Mouse (Mus musculus) neural tube, embryonic 14.5 days (tissue): ENCODE measurements around the gene Ifnar1. TPM values are rescaled to one million over a fixed set of nuclear protein-coding genes. Genes with fewer than 3 reads are reported as not detected.

Experiments
- ATAC-seq: fragments of 200-750 bp; cut with Nextera tagmentation; 2 replicates; pipeline ENCODE4 v1.8.0; 2017; ENCODE audit warnings: low read depth, mild to moderate bottlenecking, moderate TSS enrichment, moderate library complexity
- H3K27ac ChIP-seq: fragments of 300-500 bp; sonication (generic); 2 replicates; pipeline ENCODE4 v1.5.1; 2014; ENCODE audit warnings: low read depth, mild to moderate bottlenecking, control low read depth, low read length, moderate library complexity, mixed read lengths
- H3K27me3 ChIP-seq: fragments of 300-500 bp; sonication (generic); 2 replicates; pipeline ENCODE4 v1.6.1; 2014; ENCODE audit warnings: low read length; ENCODE audit not compliant: control insufficient read depth, insufficient read depth
- H3K36me3 ChIP-seq: fragments of 300-500 bp; sonication (generic); 2 replicates; pipeline ENCODE4 v1.6.1; 2014; ENCODE audit warnings: low read length, mixed read lengths; ENCODE audit not compliant: control insufficient read depth, insufficient read depth
- H3K4me1 ChIP-seq: fragments of 300-500 bp; sonication (generic); 2 replicates; pipeline ENCODE4 v1.6.1; 2014; ENCODE audit warnings: low read length; ENCODE audit not compliant: control insufficient read depth, insufficient read depth
- H3K4me2 ChIP-seq: fragments of 300-500 bp; sonication (generic); 2 replicates; pipeline ENCODE4 v1.6.1; 2014; ENCODE audit warnings: mild to moderate bottlenecking, low read depth, low read length, control low read depth
- H3K4me3 ChIP-seq: fragments of 300-500 bp; sonication (generic); 2 replicates; pipeline ENCODE4 v1.5.1; 2014; ENCODE audit warnings: low read depth, low read length, control low read depth, mixed read lengths
- H3K9ac ChIP-seq: fragments of 300-500 bp; sonication (generic); replicated peaks from 2 replicates; pipeline ENCODE4 v1.6.1; 2014; ENCODE audit warnings: low read depth, mild to moderate bottlenecking, control low read depth, low read length, mixed read lengths
- H3K9me3 ChIP-seq: fragments of 300-500 bp; sonication (generic); 2 replicates; pipeline ENCODE4 v1.6.1; 2016; ENCODE audit warnings: low read length; ENCODE audit not compliant: control insufficient read depth
- WGBS: fragments of 180-500 bp; shearing (Covaris S2); extraction: QIAGEN DNeasy Blood & Tissue Kit; methylation state at CpG from one replicate; pipeline ENCODE4 v1.1.7; 2014; 5-methylcytosine and 5-hydroxymethylcytosine counted together
- polyA plus RNA-seq: library from polyadenylated mRNA; unstranded; fragments of >200 nt; fragmentation: Nextera tagmentation; extraction: Ambion mirVana; gene quantifications from 2 replicates; pipeline ENCODE4 v1.2.1, GENCODE M21; 2014

Gene Ifnar1
- polyA plus RNA-seq, 1 experiment from 2014 or later, result 48.3 TPM

DNA sequence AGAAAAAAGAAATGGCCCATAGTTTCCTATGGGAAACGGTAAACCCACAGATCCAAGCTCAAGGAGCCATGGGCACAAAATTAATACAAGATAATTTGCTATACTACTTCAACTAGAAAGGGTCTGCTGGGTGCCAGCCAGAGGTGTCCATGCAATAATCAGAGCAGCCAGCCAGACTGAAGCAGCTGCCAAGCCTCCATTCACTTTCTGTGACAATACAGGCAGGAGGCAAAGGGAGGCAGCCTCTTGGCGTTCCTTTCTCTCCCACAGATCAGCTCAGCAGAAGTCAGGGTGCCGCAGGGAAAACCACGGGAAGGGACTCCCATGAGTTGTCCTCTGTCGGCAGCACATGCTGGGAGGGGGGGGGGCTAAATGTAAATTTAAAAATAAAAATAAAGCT, 26.1 kb upstream of the Ifnar1 start:
- H3K27ac ChIP-seq, result no peak overlapping the region
- WGBS, result 34% methylated on average over 5 of the region's 5 CpGs
- no peaks in the 10 kb centered on the region for H3K9me3 ChIP-seq
- no peak overlapping the region for H3K4me2 ChIP-seq
- ATAC-seq, result no peak
- no peaks in the 10 kb centered on the region for H3K36me3 ChIP-seq
- no peak overlapping the region for H3K9ac ChIP-seq
- H3K27me3 ChIP-seq, result no peaks in the 10 kb centered on the region
- H3K4me1 ChIP-seq, result no peaks in the 10 kb centered on the region
- no peak overlapping the region for H3K4me3 ChIP-seq

GRCm38 (mm10) chr16:91459396-91459795, 25.6 kb upstream of the Ifnar1 start:
- no peaks in the 10 kb centered on the region for H3K36me3 ChIP-seq
- no peak overlapping the region for H3K27ac ChIP-seq
- H3K4me2 ChIP-seq, result no peak overlapping the region
- WGBS, result 95% methylated on average over 3 of the region's 3 CpGs
- H3K9me3 ChIP-seq, result no peaks in the 10 kb centered on the region
- H3K27me3 ChIP-seq, result no peaks in the 10 kb centered on the region
- H3K4me1 ChIP-seq, result no peaks in the 10 kb centered on the region
- ATAC-seq, result no peak
- H3K9ac ChIP-seq, result no peak overlapping the region
- H3K4me3 ChIP-seq, result no peak overlapping the region

DNA sequence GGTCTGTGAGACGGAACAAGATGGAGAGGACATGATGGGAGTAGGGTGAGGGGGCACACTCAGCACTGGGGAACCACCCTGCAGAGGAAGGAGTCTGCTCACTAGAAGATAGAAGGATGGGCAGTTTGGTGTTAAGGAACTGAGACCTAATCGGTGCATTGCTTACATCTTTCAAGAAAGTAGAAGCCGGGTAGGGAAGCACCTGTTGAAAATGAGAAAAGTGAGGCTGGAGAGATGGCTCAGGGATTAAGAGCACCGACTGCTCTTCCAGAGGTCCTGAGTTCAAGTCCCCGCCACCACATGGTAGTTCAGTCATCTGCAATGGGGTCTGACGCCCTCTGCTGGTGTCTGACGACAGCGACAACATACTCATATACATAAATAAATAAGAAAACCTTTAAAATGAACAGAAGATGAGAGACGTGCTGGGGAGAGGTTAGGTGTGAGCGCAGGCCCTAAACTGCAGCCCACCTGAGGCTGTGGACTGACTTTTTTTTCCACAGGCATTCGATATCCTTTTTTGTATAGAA, 25.1 kb upstream of the Ifnar1 start:
- ATAC-seq, result no peak
- Histone ChIP-seq H3K36me3 (no peaks in the 10 kb centered on the region), H3K4me2 (no peak overlapping the region), H3K4me3 (no peak overlapping the region), H3K4me1 (no peaks in the 10 kb centered on the region), H3K9me3 (no peaks in the 10 kb centered on the region), H3K27ac (no peak overlapping the region), H3K27me3 (no peaks in the 10 kb centered on the region), H3K9ac (no peak overlapping the region)
- 76% methylated on average over 11 of the region's 11 CpGs for WGBS

- H3K9ac ChIP-seq, result no peak overlapping the region
- no peak overlapping the region for H3K4me3 ChIP-seq
- 58% methylated on average over 11 of the region's 11 CpGs for WGBS
- ATAC-seq, result no peak
- H3K27ac ChIP-seq, result no peak overlapping the region
- no peaks in the 10 kb centered on the region for H3K36me3 ChIP-seq
- H3K4me2 ChIP-seq, result no peak overlapping the region
- H3K27me3 ChIP-seq, result no peaks in the 10 kb centered on the region
- H3K9me3 ChIP-seq, result no peaks in the 10 kb centered on the region
- peaks cover 9% of the 10 kb centered on the region for H3K4me1 ChIP-seq
Measured at GRCm38 (mm10) chr16:91461066-91461638, 23.9 kb upstream of the Ifnar1 start.

DNA sequence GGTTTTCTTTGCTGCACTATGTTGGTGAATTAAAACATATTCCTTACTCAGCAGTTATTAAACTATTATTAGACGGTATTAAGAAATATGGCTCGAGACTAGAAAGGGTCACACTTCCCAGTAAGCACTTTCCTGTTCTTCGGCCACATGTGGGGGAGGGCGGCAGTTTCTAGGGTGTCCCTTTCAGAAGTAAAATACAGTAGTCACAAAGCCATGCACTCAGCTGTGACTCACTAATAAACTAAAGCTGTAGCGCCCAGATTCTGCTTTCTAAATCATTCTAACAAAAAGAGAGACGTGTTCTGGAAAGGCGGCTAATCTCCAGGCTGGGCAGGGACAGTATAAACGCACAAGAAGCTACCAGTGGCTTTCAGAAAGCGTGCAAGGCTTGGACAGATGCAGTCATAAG, 23.3 kb upstream of the Ifnar1 start:
- Histone ChIP-seq H3K27ac (no peak overlapping the region), H3K9ac (no peak overlapping the region), H3K9me3 (no peaks in the 10 kb centered on the region), H3K4me3 (no peak overlapping the region), H3K27me3 (no peaks in the 10 kb centered on the region), H3K4me2 (no peak overlapping the region), H3K4me1 (peaks cover 16% of the 10 kb centered on the region), H3K36me3 (no peaks in the 10 kb centered on the region)
- no peak for ATAC-seq
- 46% methylated on average over 9 of the region's 9 CpGs for WGBS

GRCm38 (mm10) chr16:91462644-91463043, 22.4 kb upstream of the Ifnar1 start:
- Histone ChIP-seq H3K27ac (no peak overlapping the region), H3K9ac (no peak overlapping the region), H3K4me1 (peaks cover 17% of the 10 kb centered on the region), H3K4me2 (no peak overlapping the region), H3K27me3 (no peaks in the 10 kb centered on the region), H3K4me3 (no peak overlapping the region), H3K9me3 (no peaks in the 10 kb centered on the region), H3K36me3 (no peaks in the 10 kb centered on the region)
- WGBS, result 74% methylated on average over 3 of the region's 3 CpGs
- ATAC-seq, result no peak

DNA sequence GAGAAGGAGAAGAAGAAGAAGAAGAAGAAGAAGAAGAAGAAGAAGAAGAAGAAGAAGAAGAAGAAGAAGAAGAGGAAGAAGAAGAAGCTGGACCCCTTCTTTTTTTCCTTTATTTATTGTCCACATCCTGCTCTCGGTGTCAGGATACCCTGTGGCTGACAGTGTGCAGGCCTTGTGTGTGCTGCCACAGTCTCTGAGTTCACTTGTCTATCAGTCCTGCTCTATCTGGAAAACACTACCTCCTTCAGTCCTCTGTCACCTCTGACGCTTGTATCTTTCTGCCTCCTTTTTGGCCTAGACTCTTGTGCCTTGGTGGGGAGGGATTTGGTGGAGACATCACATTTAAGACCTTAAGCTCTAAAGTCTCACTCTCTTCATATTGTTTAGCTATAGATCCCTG, 21.6 kb upstream of the Ifnar1 start:
- no peak for ATAC-seq
- peaks cover 17% of the 10 kb centered on the region for H3K4me1 ChIP-seq
- no peaks in the 10 kb centered on the region for H3K9me3 ChIP-seq
- H3K27ac ChIP-seq, result no peak overlapping the region
- no peak overlapping the region for H3K4me2 ChIP-seq
- H3K36me3 ChIP-seq, result no peaks in the 10 kb centered on the region
- H3K9ac ChIP-seq, result no peak overlapping the region
- no peaks in the 10 kb centered on the region for H3K27me3 ChIP-seq
- no peak overlapping the region for H3K4me3 ChIP-seq
- WGBS, result 89% methylated on average over 2 of the region's 2 CpGs

DNA sequence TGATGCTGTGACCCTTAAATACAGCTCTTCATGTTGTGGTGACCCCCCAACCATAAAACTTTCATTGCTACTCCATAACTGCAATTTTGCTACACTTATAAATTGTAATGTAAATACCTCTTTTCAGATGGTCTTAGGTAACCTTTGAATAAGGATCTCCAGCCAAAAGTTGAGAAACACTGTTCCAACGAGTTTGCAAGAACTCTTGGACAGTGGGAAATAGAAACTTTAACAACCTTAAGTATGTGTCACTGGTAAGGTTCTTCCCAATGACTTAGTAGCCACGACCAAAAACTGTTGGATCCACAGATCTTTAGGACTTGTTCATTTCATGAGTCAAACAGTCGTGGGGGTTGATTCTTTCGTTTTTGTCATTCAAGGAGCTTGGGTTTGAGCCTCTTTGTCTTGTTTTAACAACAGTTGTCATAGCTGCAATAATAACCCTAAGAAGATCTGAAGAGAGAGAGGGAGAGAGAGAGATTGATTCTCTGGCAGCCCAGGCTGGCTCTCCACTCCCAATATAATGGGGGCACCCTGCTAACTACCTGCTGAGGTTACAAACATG, 21.1 kb upstream of the Ifnar1 start:
- no peaks in the 10 kb centered on the region for H3K27me3 ChIP-seq
- H3K9me3 ChIP-seq, result no peaks in the 10 kb centered on the region
- H3K36me3 ChIP-seq, result no peaks in the 10 kb centered on the region
- H3K4me3 ChIP-seq, result peak overlapping the region; percentile 63
- WGBS, result 84% methylated on average over 4 of the region's 4 CpGs
- H3K4me2 ChIP-seq, result peak overlapping the region; percentile 91
- H3K9ac ChIP-seq, result peak overlapping the region; percentile 51; the same call in 1 of the 2 replicates
- peaks cover 17% of the 10 kb centered on the region for H3K4me1 ChIP-seq
- ATAC-seq, result no peak
- H3K27ac ChIP-seq, result no peak overlapping the region; the same call in 1 of the 2 replicates

- ATAC-seq, result peak; percentile 97
- 2% methylated on average over 44 of the region's 44 CpGs for WGBS
Measured at GRCm38 (mm10) chr16:91464594-91465504, 20.2 kb upstream of the Ifnar1 start.

More at GRCm38 (mm10) chr16:91464594-91465504, 20.2 kb upstream of the Ifnar1 start:
- Histone ChIP-seq H3K27me3 (no peaks in the 10 kb centered on the region), H3K9ac (peak overlapping the region; percentile 60), H3K4me2 (peak overlapping the region; percentile 91), H3K4me1 (peaks cover 17% of the 10 kb centered on the region), H3K36me3 (no peaks in the 10 kb centered on the region), H3K9me3 (no peaks in the 10 kb centered on the region), H3K4me3 (peak overlapping the region; percentile 63), H3K27ac (peak overlapping the region; percentile 73; the same call in 1 of the 2 replicates)
